Mouse (Mus musculus) neural tube, embryonic 11.5 days (tissue): ENCODE results near the gene Pcnt. TPM values are rescaled to one million over a fixed set of nuclear protein-coding genes. Genes with fewer than 3 reads are reported as not detected.

ENCODE experiments used
- ATAC-seq: fragments of 200-750 bp; cut with Nextera tagmentation; 2 replicates; pipeline ENCODE4 v1.8.0; 2017; ENCODE audit warnings: moderate number of reproducible peaks, mild to moderate bottlenecking, moderate TSS enrichment, moderate library complexity; ENCODE audit not compliant: insufficient read depth, low FRiP score, low TSS enrichment
- DNase-seq: peaks from one replicate; pipeline ENCODE4 v3.0.0-alpha.2; 2015; ENCODE audit warnings: low spot score
- H3K27ac ChIP-seq: fragments of 300-500 bp; sonication (generic); 2 replicates; pipeline ENCODE4 v1.5.1; 2014; ENCODE audit warnings: low read depth, mild to moderate bottlenecking, low read length
- H3K27me3 ChIP-seq: fragments of 300-500 bp; sonication (generic); 2 replicates; pipeline ENCODE4 v1.6.1; 2014; ENCODE audit warnings: mild to moderate bottlenecking, low read length, mixed read lengths; ENCODE audit not compliant: control insufficient read depth, insufficient read depth
- H3K36me3 ChIP-seq: fragments of 300-500 bp; sonication (generic); 2 replicates; pipeline ENCODE4 v1.6.1; 2014; ENCODE audit warnings: mild to moderate bottlenecking, low read length, moderate library complexity, mixed read lengths; ENCODE audit not compliant: control insufficient read depth, insufficient read depth
- H3K4me1 ChIP-seq: fragments of 300-500 bp; sonication (generic); 2 replicates; pipeline ENCODE4 v1.6.1; 2014; ENCODE audit warnings: low read length, mixed read lengths; ENCODE audit not compliant: control insufficient read depth, insufficient read depth
- H3K4me2 ChIP-seq: fragments of 300-500 bp; sonication (generic); 2 replicates; pipeline ENCODE4 v1.6.1; 2014; ENCODE audit warnings: low read depth, mild to moderate bottlenecking, moderate library complexity
- H3K4me3 ChIP-seq: fragments of 300-500 bp; sonication (generic); 2 replicates; pipeline ENCODE4 v1.5.1; 2014; ENCODE audit warnings: low read depth, low read length
- H3K9ac ChIP-seq: fragments of 300-500 bp; sonication (generic); 2 replicates; pipeline ENCODE4 v1.6.1; 2014; ENCODE audit warnings: mild to moderate bottlenecking, low read length
- H3K9me3 ChIP-seq: fragments of 300-500 bp; sonication (generic); 2 replicates; pipeline ENCODE4 v1.6.1; 2016; ENCODE audit warnings: low read length; ENCODE audit not compliant: control insufficient read depth
- WGBS: fragments of 180-500 bp; shearing (Covaris S2); extraction: QIAGEN DNeasy Blood & Tissue Kit; methylation state at CpG from one replicate; pipeline ENCODE4 v1.1.7; 2014; 5-methylcytosine and 5-hydroxymethylcytosine counted together
- polyA plus RNA-seq: library from polyadenylated mRNA; unstranded; fragments of >200 nt; fragmentation: Nextera tagmentation; extraction: Ambion mirVana; gene quantifications from 2 replicates; pipeline ENCODE4 v1.2.1, GENCODE M21; 2014

The Pcnt gene
- polyA plus RNA-seq, 1 experiment from 2014 or later, result 15.6 TPM

- ATAC-seq (no peak), DNase-seq (no peak)
- no peak overlapping the region for H3K27ac ChIP-seq
- H3K36me3 ChIP-seq, result peaks cover 15% of the 10 kb centered on the region
- no peaks in the 10 kb centered on the region for H3K9me3 ChIP-seq
- no peaks in the 10 kb centered on the region for H3K27me3 ChIP-seq
- H3K4me2 ChIP-seq, result no peak overlapping the region
- H3K4me1 ChIP-seq, result no peaks in the 10 kb centered on the region
- no peak overlapping the region for H3K4me3 ChIP-seq
- no peak overlapping the region for H3K9ac ChIP-seq
- 91% methylated on average over 3 of the region's 3 CpGs for WGBS
These were observed 70.8 kb downstream of the Pcnt start for GRCm38 (mm10) chr10:76371736-76372135.

- no peak for DNase-seq
These were observed 73.8 kb downstream of the Pcnt start for GRCm38 (mm10) chr10:76368766-76369165.

GRCm38 (mm10) chr10:76363233-76363632 is 79.4 kb downstream of the Pcnt start:
- H3K27me3 ChIP-seq, result no peaks in the 10 kb centered on the region
- no peaks in the 10 kb centered on the region for H3K4me1 ChIP-seq
- no peak for DNase-seq
- no peaks in the 10 kb centered on the region for H3K9me3 ChIP-seq
- WGBS, result 78% methylated on average over 3 of the region's 3 CpGs
- no peak overlapping the region for H3K9ac ChIP-seq
- no peaks in the 10 kb centered on the region for H3K36me3 ChIP-seq
- H3K27ac ChIP-seq, result no peak overlapping the region
- H3K4me2 ChIP-seq, result no peak overlapping the region
- H3K4me3 ChIP-seq, result no peak overlapping the region
- no peak for ATAC-seq

More at GRCm38 (mm10) chr10:76368766-76369165, 73.8 kb downstream of the Pcnt start:
- no peak for ATAC-seq
- no peak overlapping the region for H3K9ac ChIP-seq
- 95% methylated on average over 13 of the region's 13 CpGs for WGBS
- no peak overlapping the region for H3K27ac ChIP-seq
- no peaks in the 10 kb centered on the region for H3K9me3 ChIP-seq
- H3K4me3 ChIP-seq, result no peak overlapping the region
- H3K36me3 ChIP-seq, result peaks cover 11% of the 10 kb centered on the region
- H3K4me1 ChIP-seq, result no peaks in the 10 kb centered on the region
- no peaks in the 10 kb centered on the region for H3K27me3 ChIP-seq
- H3K4me2 ChIP-seq, result no peak overlapping the region

GRCm38 (mm10) chr10:76358468-76358867 is 84.1 kb downstream of the Pcnt start:
- ATAC-seq (no peak), DNase-seq (no peak)
- H3K4me2 ChIP-seq, result no peak overlapping the region
- no peak overlapping the region for H3K4me3 ChIP-seq
- H3K27me3 ChIP-seq, result no peaks in the 10 kb centered on the region
- peaks cover 11% of the 10 kb centered on the region for H3K36me3 ChIP-seq
- H3K9ac ChIP-seq, result no peak overlapping the region
- H3K27ac ChIP-seq, result no peak overlapping the region
- 90% methylated on average over 5 of the region's 5 CpGs for WGBS
- no peaks in the 10 kb centered on the region for H3K9me3 ChIP-seq
- no peaks in the 10 kb centered on the region for H3K4me1 ChIP-seq

- WGBS, result 88% methylated on average over 8 of the region's 8 CpGs
These were observed 85.2 kb downstream of the Pcnt start for GRCm38 (mm10) chr10:76357286-76357875.

GRCm38 (mm10) chr10:76354974-76355373 is 87.6 kb downstream of the Pcnt start:
- DNase-seq, result no peak
- Histone ChIP-seq H3K27me3 (no peaks in the 10 kb centered on the region), H3K9me3 (no peaks in the 10 kb centered on the region), H3K27ac (no peak overlapping the region), H3K4me2 (no peak overlapping the region), H3K36me3 (peaks cover 15% of the 10 kb centered on the region), H3K9ac (no peak overlapping the region), H3K4me1 (no peaks in the 10 kb centered on the region), H3K4me3 (no peak overlapping the region)
- WGBS, result 89% methylated on average over 12 of the region's 12 CpGs
- no peak for ATAC-seq

More at GRCm38 (mm10) chr10:76357286-76357875, 85.2 kb downstream of the Pcnt start:
- DNase-seq (no peak), ATAC-seq (no peak)
- Histone ChIP-seq H3K27ac (no peak overlapping the region), H3K4me1 (no peaks in the 10 kb centered on the region), H3K9me3 (no peaks in the 10 kb centered on the region), H3K27me3 (no peaks in the 10 kb centered on the region), H3K9ac (no peak overlapping the region), H3K4me2 (no peak overlapping the region), H3K4me3 (no peak overlapping the region), H3K36me3 (peaks cover 13% of the 10 kb centered on the region)

GRCm38 (mm10) chr10:76353986-76354385 is 88.6 kb downstream of the Pcnt start:
- no peak overlapping the region for H3K27ac ChIP-seq
- no peaks in the 10 kb centered on the region for H3K27me3 ChIP-seq
- no peaks in the 10 kb centered on the region for H3K9me3 ChIP-seq
- H3K36me3 ChIP-seq, result peaks cover 15% of the 10 kb centered on the region
- H3K4me1 ChIP-seq, result no peaks in the 10 kb centered on the region
- H3K9ac ChIP-seq, result no peak overlapping the region
- DNase-seq (no peak), ATAC-seq (no peak)
- H3K4me2 ChIP-seq, result no peak overlapping the region
- 94% methylated on average over 12 of the region's 12 CpGs for WGBS
- H3K4me3 ChIP-seq, result no peak overlapping the region

GRCm38 (mm10) chr10:76351953-76352352 is 90.6 kb downstream of the Pcnt start:
- no peak overlapping the region for H3K4me2 ChIP-seq
- 88% methylated on average over 7 of the region's 7 CpGs for WGBS

GRCm38 (mm10) chr10:76346589-76346988 is 96.0 kb downstream of the Pcnt start:
- Histone ChIP-seq H3K4me1 (0 out of 2 replicates have a peak, but pooled peaks cover 5% of the 10 kb centered on the region), H3K9me3 (no peaks in the 10 kb centered on the region), H3K9ac (no peak overlapping the region), H3K4me3 (no peak overlapping the region), H3K36me3 (0 out of 2 replicates have a peak, but pooled peaks cover 2% of the 10 kb centered on the region), H3K4me2 (no peak overlapping the region), H3K27me3 (no peaks in the 10 kb centered on the region), H3K27ac (no peak overlapping the region)
- DNase-seq (peak; percentile 58), ATAC-seq (no peak)
- 12% methylated on average over 4 of the region's 4 CpGs for WGBS

More at GRCm38 (mm10) chr10:76351953-76352352, 90.6 kb downstream of the Pcnt start:
- Histone ChIP-seq H3K27me3 (no peaks in the 10 kb centered on the region), H3K9me3 (no peaks in the 10 kb centered on the region), H3K4me3 (no peak overlapping the region), H3K36me3 (peaks cover 15% of the 10 kb centered on the region), H3K27ac (no peak overlapping the region), H3K9ac (no peak overlapping the region), H3K4me1 (no peaks in the 10 kb centered on the region)
- ATAC-seq, result no peak
- DNase-seq, result no peak
